Mouse (Mus musculus): ENCODE results near the gene Trim46. TPM values are rescaled to one million over a fixed set of nuclear protein-coding genes. Genes with fewer than 3 reads are reported as not detected.

The Trim46 gene
- total RNA-seq, 2 experiments from 2014 or later, result 1.7 to 2.9 TPM

Small RNAs within 50 kb of the gene (microRNA-seq; reads per million reads assigned to microRNA genes)
- gene Mir92b (ENCODE audit: borderline number of aligned reads in 2 of 2), result 46.8 to 66.1 reads per million in 2 experiments

Other genes with a start within 250 kb of the Trim46 start
- gene Rusc1, start 153.0 kb downstream of the Trim46 start, total RNA-seq (2021), result 10 to 100 TPM; 34.5 to 35.7 TPM
- gene Gm43738, start 145.2 kb downstream of the Trim46 start, total RNA-seq (2021), result not detected
- 100 to 1,000 TPM; 213 to 346 TPM for gene Fdps, start 144.3 kb downstream of the Trim46 start, total RNA-seq (2021)
- not detected for gene Pklr, start 110.2 kb downstream of the Trim46 start, total RNA-seq (2021)
- 1 to 10 TPM; 2.6 to 7.7 TPM for gene Hcn3, start 86.1 kb downstream of the Trim46 start, total RNA-seq (2021)
- 10 to 100 TPM; 45.3 to 64.8 TPM for gene Clk2, start 81.5 kb downstream of the Trim46 start, total RNA-seq (2021)
- 10 to 100 TPM; 72.1 to 87.0 TPM for gene Scamp3, start 68.8 kb downstream of the Trim46 start, total RNA-seq (2021)
- 10 to 100 TPM; 15.4 to 16.2 TPM for gene Fam189b, start 63.2 kb downstream of the Trim46 start, total RNA-seq (2021)
- gene Gba, start 43.4 kb downstream of the Trim46 start, total RNA-seq (2021), result 10 to 100 TPM; 57.1 to 61.9 TPM
- 10 to 100 TPM in 1 of 2 experiments, 1 to 10 TPM in 1; 7.9 to 14.5 TPM for gene Thbs3, start 31.1 kb downstream of the Trim46 start, total RNA-seq (2021)
- gene Mtx1, start 19.2 kb downstream of the Trim46 start, total RNA-seq (2021), result 100 to 1,000 TPM; 141 to 148 TPM
- under 1 TPM; 0.23 to 0.35 TPM for gene Muc1, start 17.3 kb downstream of the Trim46 start, total RNA-seq (2021)
- gene Krtcap2, start 343 bp downstream of the Trim46 start, total RNA-seq (2021), result 100 to 1,000 TPM; 108 to 123 TPM
- 100 to 1,000 TPM; 119 to 122 TPM for gene Dpm3, start 13.0 kb upstream of the Trim46 start, total RNA-seq (2021)
- gene Slc50a1, start 24.3 kb upstream of the Trim46 start, total RNA-seq (2021), result 10 to 100 TPM; 40.9 to 52.4 TPM
- gene Efna1, start 34.8 kb upstream of the Trim46 start, total RNA-seq (2021), result 10 to 100 TPM; 12.2 to 12.6 TPM
- gene Efna3, start 76.7 kb upstream of the Trim46 start, total RNA-seq (2021), result under 1 TPM in 1 of 2 experiments, not detected in 1; 0.42 TPM
- gene Efna4, start 91.7 kb upstream of the Trim46 start, total RNA-seq (2021), result 1 to 10 TPM in 1 of 2 experiments, under 1 TPM in 1; 0.43 to 1.1 TPM
- 10 to 100 TPM; 56.3 to 87.6 TPM for gene Adam15, start 103.7 kb upstream of the Trim46 start, total RNA-seq (2021)
- gene Dcst2, start 115.7 kb upstream of the Trim46 start, total RNA-seq (2021), result under 1 TPM; 0.80 to 0.93 TPM
- 1 to 10 TPM in 1 of 2 experiments, under 1 TPM in 1; 0.46 to 1.4 TPM for gene Dcst1, start 118.9 kb upstream of the Trim46 start, total RNA-seq (2021)
- gene Zbtb7b, start 148.5 kb upstream of the Trim46 start, total RNA-seq (2021), result 100 to 1,000 TPM in 1 of 2 experiments, 10 to 100 TPM in 1; 89.7 to 101 TPM
- under 1 TPM in 1 of 2 experiments, not detected in 1; 0.30 TPM for gene Lenep, start 156.5 kb upstream of the Trim46 start, total RNA-seq (2021)
- gene Flad1, start 165.6 kb upstream of the Trim46 start, total RNA-seq (2021), result 10 to 100 TPM; 28.6 to 37.6 TPM
- gene Cks1b, start 172.1 kb upstream of the Trim46 start, total RNA-seq (2021), result 10 to 100 TPM; 14.3 to 19.6 TPM
- gene Shc1, start 172.1 kb upstream of the Trim46 start, total RNA-seq (2021), result 10 to 100 TPM; 75.5 to 87.1 TPM
- 10 to 100 TPM; 40.7 to 40.9 TPM for gene Pygo2, start 183.9 kb upstream of the Trim46 start, total RNA-seq (2021)
- gene Pbxip1, start 190.4 kb upstream of the Trim46 start, total RNA-seq (2021), result 10 to 100 TPM; 53.2 to 57.8 TPM
- 10 to 100 TPM; 31.4 to 77.1 TPM for gene Pmvk, start 208.2 kb upstream of the Trim46 start, total RNA-seq (2021)

Measured in adrenal gland, adult 18-20 months (tissue).